Mouse (Mus musculus) left cerebral cortex, adult 9 months (tissue): ENCODE measurements around the gene Abca17.
A peak's percentile ranks its signal among the peaks of the same experiment; 100 is the strongest.

ENCODE experiments used
- DNase-seq, 2 experiments: peaks; one replicate each; pipeline ENCODE4 v3.0.0; 2022; ENCODE audit warnings: low spot score in 2 of 2

Abca17 gene

DNA sequence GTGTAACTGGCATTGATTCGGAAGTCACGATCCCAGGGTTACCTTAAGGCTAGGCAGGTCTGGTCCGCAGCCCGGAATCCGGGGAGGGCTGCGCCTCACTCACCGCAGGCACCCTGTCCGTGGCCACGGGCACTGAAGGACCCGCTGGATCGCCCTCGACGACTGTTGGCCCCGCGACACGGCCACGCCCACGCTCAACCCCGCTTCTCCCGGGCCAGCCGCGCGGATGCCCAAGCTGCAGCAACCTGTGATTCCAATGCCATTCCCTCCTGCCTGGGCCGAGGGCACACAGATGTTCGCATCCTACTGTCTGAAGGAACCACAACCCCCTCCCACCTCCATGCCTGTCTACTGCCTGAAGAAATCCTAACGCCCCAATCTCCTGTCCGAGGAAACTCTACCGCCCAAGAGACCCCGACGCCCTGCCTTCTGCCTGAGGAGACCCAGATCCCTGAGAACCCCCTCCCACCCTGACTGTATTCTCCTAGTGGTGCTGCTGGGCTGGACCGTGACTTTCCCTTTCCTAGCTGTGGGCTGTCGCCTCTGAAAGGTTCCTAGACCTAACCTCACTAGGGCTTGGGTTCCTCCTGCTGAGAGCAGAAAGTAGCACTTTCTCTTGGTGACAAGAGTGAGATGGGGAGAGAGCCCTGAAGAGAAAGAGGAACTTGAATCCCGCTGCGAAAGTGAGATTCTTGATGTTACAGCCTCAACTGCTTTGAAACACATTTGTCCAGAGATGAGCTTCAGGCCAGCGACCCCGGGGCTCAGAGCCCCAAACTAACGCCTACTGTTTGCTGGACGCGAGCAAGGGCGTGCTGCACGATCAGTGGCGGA lies at the start of gene Abca17:
Gene Abca17 (minus strand): TSS at position 143 of the 834 bp plus-strand sequence.
- no peak for DNase-seq

DNA sequence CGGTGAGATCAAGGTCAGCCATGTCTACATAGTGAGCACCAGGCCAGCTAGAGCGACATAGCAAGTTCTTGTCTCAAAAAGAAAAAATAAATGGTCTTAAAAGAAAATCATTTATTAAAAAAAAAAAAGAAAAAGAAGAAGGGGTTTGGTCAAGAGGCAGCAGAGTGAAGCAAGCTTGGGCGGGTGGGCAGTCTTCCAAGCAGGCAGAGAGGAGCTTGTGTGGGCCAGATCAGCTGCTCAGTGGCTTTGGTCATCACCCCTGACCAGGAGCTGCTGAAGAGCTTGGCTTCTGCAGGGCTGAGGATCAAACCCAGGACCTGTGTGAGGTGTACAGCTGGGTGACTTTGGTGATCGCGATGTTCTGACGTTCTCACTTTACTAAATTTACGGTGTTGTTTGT lies 43.6 kb upstream of the Abca17 start:
- no peak for DNase-seq

GRCm38 (mm10) chr17:24393527-24393926 lies 42.7 kb upstream of the Abca17 start:
- DNase-seq = no peak

GRCm38 (mm10) chr17:24391149-24391548 lies 40.3 kb upstream of the Abca17 start:
- no peak for DNase-seq

- DNase-seq = peak in 1 of 2 experiments; percentile 61
Measured at GRCm38 (mm10) chr17:24389865-24390264, 39.0 kb upstream of the Abca17 start.

GRCm38 (mm10) chr17:24388711-24389110 lies 37.8 kb upstream of the Abca17 start:
- DNase-seq = no peak

- DNase-seq = no peak
Measured at GRCm38 (mm10) chr17:24383789-24384188, 32.9 kb upstream of the Abca17 start.

DNA sequence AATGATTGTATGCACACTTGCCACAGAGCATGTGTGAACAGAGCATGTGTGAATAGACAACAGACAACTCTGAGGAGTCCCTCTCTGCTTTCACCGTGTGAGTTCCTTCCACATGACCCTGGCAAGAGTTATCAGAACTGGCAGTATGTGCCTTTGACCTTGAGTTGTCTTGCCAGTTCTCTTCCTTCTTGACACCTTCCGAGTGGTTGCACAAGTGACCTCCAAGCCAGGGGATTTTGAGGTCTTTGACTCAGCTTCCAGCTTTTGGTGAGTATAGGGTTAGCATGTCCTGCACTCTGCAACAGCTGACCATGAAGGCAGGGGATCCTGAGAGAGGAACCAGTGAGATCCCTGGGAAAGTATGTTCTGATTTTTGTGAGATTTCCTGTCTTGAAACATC lies 27.6 kb upstream of the Abca17 start:
- no peak for DNase-seq

DNA sequence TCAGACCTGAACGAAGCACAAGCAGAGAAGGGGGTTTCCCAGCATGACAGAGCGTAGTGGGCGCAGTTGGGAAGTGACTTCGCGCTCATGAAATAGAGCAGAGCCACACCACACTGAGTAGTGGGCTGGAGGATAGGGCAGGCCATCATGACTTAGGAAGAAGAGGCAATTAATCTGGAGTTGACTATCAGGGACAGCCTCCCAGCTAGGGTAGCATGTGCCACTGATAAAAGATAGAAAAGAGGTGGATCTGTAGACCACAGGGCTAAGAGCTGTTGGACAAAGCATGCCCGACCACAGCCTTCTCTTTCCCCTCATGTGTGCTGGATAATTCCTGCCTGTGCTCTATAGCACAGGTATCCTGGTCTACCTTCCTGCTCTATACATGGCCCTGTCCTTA lies 25.0 kb upstream of the Abca17 start:
- no peak for DNase-seq

GRCm38 (mm10) chr17:24375094-24375712 lies 24.3 kb upstream of the Abca17 start:
- no peak for DNase-seq

DNA sequence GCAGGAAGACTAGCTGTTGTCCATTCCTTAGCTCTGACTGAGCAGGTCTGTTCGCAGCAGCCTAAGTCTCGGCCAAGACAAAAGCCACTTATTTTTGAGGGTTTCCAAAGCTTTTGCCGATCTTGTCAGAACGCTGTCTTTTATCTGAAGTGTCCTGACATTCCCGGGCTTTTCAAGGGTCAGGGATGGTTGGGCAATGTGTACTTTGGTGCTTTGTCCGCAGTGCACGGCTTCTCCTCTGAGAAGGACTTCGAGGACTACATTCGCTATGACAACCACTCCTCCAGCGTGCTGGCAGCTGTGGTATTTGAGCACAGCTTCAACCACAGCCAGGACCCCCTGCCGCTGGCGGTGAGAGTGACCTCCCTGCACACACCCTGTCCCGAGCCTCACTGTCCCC lies 15.0 kb upstream of the Abca17 start:
- no peak for DNase-seq

DNA sequence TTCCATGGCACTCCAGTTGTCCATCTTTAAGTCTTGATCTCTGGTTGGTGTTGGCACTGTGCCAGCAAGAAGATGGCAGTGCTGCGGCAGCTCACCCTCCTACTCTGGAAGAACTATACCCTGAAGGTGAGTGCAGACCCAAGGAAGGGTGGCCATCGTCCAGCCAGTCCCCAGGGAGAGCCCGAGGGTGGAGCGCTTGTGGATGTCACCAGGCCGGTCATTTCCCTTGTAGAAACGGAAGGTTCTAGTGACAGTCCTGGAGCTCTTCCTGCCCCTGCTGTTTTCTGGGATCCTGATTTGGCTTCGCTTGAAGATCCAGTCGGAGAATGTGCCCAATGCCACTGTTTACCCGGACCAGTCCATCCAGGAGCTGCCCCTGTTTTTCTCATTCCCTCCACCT lies 13.6 kb upstream of the Abca17 start:
- DNase-seq = no peak

DNA sequence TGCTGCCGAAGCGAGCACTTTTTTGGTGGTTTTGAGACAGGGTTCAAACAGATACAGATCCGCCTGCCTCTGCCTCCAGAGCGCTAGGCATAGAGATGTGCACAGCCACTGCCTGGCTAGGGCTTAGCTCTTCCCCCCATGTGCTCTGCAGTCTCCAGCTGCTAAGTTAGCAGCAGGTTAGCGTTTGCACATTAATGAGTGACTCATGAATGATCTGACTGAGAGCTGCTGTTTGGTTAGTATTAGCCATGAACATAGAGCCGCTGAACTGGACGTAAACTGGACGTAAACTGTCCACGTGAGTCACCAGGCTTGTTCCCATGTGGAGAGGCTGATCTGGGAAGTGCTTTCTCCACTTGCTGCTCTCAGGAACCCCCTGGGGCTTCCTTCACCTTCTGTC lies 11.7 kb upstream of the Abca17 start:
- no peak for DNase-seq

DNA sequence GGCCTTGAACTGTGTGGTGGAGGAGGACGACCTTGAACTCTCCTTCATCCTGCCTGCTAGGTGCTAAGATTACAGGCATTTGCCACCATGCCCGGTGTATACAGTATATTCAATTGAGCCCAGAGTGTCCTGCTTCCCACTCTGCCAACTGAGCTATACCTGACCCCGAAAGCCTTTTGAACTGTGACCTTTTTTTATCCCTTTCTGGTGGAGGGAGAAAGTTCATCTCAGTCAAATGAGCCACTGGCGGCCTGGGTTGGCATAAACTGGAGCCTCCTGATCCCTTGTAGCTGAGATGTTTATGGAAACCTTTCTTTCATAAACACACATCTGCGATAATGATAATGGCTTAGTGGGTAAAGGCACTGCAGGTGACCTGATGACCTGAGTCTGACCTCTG lies 10.4 kb upstream of the Abca17 start:
- no peak for DNase-seq

DNA sequence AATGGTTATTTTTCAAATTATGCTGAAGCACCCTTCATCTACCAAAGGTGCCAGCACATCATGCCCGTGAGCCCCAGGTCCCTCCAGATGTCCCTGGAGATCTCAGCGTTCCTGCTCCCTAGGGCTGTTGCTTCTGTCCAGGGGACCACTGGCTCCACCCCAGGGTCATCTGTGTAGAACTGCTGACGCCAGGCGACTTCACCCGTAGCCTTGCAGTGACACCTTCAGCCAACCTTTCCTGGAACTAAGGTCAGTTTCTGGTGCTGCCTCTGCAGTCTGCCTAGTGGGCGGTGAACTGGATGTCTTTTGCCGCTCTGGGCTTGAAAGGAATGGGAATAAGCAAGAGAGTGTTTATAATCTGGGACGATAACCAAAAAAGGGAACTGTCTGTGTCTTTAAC lies 10.0 kb upstream of the Abca17 start:
- no peak for DNase-seq

- no peak for DNase-seq
Measured at GRCm38 (mm10) chr17:24359903-24360302, 9.0 kb upstream of the Abca17 start.

GRCm38 (mm10) chr17:24359006-24359405 lies 8.1 kb upstream of the Abca17 start:
- no peak for DNase-seq

DNA sequence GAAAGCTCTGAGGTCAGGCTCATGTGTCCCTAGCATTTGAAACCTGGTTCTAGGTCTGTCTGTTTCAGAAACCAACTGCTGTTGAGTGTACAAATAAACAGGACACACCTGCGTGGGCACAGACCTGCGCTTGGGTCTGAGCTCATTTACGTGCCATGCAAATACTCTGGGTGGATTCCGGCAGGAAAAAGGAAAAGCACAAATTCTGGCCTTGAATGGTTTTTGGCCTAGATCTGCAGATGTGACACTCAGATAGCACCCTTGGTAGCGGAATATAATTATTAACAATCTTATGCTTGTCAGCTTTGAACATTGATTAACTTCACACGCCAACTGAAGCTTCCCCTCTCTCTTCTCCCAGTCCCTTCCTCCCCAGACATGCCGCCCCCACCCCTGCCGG lies 4.4 kb upstream of the Abca17 start:
- DNase-seq = no peak

GRCm38 (mm10) chr17:24353960-24354359 lies 3.1 kb upstream of the Abca17 start:
- DNase-seq = no peak

DNA sequence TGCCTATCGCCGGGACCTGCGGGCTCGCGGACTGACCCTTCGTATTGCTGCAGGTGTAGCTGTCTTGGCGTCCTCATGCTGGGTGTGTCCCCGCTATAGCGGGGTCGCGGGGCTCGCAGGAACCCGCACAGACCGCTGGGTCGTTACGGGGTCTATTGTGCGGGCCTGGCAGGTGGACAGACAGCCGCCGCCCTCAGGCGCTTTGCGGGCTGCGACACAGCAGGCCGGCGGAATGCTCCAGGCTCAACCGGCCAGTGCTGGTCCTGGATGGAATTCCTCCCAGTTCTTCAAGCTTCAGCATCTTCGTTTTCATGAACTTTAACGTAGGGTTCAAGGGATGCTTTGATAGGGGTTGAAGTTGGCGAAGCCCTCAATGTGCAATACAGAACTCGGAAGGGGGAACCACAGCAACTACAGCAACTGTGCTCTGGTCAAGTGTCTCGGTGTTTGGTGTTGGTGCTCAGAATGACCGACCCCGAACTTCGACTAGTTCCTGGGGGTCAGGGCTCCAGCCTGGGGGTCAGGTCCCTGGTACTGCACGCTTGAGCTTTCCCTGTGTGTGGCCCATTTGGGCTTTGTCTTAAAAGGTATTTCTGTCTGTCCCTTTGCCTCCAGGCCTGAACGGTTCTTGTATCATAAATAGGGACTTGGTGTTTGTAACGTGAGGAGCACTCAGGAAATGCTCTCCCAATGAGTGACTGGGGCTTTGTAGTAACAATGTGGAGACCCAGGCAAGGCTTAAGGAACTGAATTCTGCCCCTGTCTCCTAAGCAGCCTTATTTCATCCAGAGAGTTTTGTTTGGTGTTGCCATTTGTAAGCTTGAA lies 1.7 kb upstream of the Abca17 start:
- DNase-seq = no peak

DNA sequence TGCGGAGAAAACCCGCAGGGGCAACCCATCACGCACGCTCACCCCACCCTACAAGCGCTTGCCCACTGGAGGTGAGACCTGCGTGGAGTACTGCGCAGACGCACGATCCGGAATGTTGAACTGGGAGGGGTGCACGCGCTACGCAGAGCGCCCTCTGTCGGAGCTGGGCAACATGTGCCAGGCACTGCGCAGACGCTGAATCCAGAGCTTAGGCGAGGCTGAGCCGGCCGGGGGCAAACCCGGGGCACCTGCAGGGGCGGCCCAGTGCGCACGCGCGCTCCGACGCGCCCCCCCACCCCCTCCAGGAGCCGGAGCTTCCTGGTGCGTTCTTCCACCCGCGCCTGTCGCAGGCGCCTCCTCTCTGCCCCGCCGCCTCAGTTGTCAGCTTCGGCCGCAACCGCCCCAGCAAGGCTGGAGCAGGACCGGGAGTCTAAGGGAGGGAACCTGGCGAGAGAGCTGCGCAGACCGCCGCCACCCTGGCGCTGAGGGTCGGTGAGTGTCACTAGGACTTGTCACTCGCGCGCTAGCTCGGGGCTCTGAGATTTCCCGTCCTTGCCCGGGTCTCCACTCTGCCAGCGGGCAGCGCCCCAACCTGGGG lies 991 bp upstream of the Abca17 start, which contains the start of gene Abca3:
Gene Abca3 (plus strand): TSS at position 191 of the 598 bp plus-strand sequence.
- DNase-seq = peak; percentile 94 to 97

GRCm38 (mm10) chr17:24349176-24349575 lies 1.7 kb downstream of the Abca17 start:
- no peak for DNase-seq
